Mouse (Mus musculus) liver, adult (tissue): ENCODE results near the gene Bbs9.

Experiments used
- GATA4 ChIP-seq: IDR thresholded peaks from 2 replicates; pipeline ENCODE4 v1.6.1; 2014; ENCODE audit warnings: mild to moderate bottlenecking, low read length; ENCODE audit not compliant: insufficient replicate concordance

Bbs9 gene

DNA sequence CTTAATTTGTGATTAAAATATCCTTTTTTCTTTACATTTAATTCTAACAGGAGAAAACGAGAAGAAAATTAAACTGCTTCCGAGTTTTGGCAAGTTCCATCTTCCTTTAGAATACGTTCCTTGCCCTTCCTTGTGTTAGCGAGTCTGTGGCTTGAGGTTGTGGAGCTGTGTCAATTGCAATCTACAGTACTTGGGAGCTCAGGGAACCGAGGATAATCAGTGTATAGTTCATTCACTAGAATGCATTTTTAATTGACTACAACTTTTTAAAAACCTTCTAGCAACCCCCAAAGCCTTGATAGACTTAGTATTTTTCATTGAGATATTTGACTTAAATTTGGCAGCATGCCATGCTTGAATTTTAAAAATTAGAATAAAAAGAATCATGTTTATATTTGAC lies 68.0 kb downstream of the Bbs9 start:
- no peak for TF ChIP-seq GATA4

DNA sequence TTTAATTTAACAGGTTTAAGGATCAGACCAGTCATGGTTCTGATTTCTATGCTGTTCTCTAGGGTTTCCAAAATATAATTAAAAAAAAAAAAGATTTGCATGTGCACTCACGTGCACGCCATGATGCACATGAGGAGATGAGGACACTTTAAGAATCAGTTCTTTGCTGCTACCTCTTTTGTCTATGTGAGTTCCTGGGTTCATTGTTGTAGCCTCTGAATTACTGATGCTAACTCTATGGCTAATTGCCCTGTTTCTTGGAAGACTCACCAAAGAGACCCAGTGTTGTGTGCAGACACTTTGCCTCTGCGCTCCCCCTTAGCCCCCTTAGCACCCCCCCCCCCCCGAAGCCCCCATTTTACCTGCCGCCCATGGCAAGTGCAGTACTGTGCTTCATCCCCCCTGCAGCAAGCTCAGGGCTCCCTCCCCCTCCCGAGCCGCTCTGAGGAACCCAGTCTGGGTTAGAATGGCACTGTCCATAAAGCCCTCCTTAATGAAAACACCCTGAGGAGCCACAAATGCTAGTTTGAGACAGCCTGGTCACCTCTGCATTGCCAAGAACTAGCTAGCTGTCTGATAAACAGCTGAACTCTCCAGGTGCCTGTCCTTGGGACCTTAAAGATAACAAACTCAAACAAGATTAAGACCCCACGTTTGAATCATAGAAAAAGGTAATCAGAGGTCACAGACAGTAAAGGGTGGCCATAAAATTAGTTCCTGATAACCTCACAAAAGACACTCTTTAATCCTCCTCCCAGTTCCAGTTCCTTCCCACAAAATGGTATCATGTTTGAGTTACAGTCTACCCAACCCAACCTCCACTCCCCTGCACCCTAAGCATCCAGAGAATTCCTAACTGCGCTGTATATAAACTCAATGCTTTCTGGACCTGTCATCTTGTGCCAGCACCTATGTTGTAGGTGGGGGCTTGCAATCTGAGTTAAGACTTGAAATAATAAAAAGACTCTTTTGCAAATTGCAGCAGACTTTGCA lies 69.1 kb downstream of the Bbs9 start:
- TF ChIP-seq GATA4 = no peak

DNA sequence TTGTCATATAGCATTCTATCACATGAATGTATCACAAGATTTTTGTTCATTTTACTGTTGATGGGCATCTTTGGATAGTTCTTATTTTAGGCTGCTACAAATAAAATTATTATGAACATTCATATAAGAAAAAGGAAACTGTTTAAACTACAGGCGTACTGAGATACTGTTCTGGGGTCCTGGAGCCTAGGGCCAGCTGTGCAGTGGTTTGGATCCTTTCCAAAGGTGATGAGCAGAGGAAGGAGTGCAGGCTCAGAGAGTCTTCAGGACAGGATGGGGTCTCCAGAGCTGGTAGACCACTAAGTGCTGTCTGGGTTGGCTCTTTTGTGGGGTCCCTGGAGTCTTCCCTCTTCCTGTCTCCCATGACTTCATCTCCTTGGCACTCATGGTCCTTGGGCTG lies 75.8 kb downstream of the Bbs9 start:
- TF ChIP-seq GATA4 = no peak

DNA sequence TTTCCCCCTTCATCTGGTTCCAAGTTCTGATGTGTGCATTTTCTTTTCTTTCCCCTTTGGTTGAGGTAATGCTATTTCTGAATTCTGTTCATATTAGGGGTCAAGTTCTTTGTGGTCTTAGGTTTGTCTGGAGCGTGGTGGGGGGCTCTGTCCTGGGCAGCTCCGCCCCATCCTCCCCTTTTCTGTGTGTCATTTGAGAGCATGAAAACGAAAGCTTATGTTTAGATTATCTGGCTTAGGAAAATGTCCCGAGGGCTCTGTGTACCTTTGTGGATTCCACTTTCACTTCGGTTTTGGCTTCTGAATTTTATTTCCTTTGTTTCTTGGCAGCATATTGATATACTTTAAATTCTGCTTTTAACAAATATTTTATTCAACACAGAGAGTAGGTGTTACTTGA lies 80.6 kb downstream of the Bbs9 start:
- TF ChIP-seq GATA4 = no peak

DNA sequence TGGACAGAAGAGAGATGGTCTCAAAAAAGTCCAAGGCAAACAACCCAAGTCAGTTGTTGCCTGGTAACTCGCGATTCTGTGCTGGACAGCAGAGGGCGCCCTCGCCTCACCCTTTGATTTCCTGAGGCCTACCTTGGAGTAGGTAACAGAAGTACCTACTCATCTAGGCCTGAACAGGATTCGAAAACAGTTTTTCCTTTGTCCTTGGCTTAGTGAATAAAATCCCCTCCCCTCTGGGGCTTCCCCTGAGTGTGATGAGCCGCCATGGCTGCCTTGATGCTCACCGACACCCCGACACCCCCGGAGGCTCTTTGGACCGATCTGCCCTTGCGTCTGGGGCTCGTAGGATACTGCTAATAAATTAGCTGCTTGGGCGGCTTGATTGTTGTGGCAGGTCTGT lies 82.0 kb downstream of the Bbs9 start:
- no peak for TF ChIP-seq GATA4

DNA sequence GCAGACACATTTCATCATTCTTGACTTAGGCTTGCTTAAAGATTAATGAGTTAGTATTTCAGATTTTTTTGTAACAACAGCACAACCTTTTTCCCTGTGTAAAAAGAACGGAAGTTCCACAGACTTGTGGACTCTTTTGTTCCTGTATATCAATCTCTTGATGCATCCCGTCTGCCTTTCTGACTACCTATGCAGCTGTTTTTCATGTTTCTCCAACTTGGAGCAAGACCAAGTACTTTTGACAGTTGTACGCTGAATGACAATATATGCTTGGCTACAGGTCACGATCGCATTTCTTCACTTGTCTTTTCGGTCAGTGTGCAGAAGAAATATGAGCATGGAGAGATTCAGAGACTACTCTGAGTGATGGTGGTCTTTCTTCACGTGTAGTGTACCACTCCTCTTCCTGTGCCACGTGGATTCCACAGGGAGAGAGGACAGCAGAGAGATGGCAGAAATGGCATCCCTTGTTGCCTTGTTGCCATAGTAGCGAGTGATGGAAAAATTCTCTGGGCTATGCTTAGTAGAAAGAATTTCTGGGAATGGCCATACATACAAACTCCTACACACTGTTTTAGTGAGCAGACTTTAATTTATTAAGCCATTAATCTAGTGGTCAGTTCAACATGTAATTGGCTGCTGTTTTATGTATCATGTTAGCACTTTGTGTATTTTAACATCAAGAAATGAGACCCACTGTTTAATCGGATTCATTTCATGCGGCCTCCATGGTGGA lies 88.3 kb downstream of the Bbs9 start:
- TF ChIP-seq GATA4 = no peak

DNA sequence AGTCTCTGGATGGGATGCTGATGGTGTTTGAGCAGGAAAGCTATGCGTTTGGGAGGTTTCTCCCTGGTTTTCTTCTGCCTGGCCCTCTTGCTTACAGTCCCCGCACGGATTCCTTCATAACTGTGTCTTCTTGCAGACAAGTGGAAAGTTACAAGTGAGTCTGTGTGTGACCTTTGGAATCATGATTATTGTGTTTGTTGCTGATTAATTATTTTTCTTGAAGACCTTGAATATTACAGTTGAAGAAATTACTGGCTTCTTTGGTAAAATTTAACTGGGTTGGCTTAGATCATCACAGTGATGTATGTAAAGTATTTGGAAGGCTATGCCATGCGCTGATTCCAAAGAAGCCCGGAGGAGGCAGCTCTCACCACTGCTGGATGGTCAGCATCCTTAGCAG lies 92.2 kb downstream of the Bbs9 start:
- TF ChIP-seq GATA4 = no peak

DNA sequence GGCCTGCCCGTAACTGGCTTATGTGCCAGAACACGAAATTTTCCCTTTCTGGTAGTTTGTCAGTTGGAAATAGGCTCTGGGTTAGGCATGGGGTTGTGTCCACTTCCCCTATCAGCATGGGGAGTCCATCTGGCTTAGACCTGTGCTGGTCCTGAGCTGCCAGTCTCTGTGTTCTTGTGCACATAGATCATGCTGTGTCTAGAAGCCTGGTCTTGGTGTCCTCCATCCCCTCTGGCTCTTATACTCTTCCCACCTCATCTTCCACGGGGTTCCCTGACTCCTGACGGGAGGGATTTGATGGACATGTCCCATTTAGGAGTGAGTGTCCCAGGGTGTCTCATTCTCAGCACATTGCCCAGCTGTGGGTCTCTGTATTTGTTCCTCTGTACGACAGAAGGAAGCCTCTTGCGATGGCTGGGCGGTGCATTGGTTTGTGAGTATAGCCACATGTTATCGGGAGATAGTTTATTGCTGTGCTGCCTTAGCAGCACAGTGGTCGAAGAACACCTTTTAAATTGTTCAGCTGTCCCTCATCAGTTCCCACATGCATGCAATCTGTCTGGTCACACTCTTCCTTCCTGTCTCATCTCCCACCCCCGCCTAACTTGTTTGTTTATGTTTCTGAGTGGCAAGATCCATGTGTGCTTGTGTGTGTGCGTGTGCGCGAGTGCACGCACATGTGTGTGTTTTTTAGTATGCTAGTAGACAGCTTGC lies 101.1 kb downstream of the Bbs9 start:
- TF ChIP-seq GATA4 = no peak

DNA sequence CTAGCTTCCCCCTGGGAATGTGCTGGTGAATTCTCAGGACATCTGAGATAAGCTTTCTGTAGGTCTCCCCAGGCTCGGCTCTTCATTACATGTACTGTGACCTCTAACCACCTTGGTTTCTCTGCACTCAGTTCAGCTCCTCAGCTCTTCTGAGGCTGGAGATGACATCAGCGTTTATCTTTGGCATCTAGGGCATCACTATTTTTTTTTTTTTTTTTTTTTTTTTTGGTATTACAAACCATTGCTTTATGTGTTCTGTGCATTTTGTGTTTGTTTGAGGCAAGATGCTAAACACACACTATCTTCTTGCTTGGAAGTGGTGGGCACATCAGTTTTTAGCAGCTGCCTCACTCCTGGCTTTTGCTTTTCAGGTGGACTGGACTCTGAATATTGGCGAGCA lies 102.8 kb downstream of the Bbs9 start:
- no peak for TF ChIP-seq GATA4

DNA sequence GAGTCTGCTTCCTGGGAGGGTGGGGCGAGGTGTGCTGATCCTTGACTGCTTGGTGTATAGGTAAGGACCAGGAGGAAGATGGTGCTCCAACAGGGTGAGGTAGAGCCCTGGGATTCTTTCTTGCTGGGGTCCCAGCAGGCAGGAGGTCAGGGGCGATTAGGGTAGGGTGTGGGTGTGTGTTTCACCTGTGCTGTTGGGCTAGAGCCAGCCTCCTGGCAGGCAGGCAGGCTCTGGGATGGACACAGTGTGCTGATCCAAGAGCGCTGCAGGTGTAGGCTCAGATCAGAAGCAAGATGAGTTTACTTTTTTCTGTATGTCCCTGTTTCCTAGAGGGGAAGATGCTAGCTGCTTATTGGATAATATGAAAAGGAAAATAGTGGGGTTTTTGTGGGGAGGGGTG lies 108.7 kb downstream of the Bbs9 start:
- no peak for TF ChIP-seq GATA4

DNA sequence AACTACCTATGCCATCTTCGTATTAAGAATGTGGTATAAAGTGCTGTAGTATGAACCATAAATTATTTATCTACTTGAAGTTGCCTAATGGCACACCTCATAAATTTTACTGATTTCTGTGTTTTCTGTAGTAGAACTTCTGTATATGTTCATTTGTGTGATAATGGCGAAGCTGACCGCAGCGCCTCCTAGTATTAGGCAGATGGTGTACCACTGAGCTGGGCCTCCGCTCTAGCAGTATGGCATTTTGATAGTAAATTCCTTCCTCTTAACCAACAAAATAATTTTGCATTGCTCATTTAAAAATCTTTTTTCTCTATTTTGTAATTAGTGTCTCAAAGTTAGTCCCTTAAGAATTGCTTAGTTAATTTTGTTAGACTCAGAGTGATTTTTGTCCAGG lies 117.5 kb downstream of the Bbs9 start:
- no peak for TF ChIP-seq GATA4

DNA sequence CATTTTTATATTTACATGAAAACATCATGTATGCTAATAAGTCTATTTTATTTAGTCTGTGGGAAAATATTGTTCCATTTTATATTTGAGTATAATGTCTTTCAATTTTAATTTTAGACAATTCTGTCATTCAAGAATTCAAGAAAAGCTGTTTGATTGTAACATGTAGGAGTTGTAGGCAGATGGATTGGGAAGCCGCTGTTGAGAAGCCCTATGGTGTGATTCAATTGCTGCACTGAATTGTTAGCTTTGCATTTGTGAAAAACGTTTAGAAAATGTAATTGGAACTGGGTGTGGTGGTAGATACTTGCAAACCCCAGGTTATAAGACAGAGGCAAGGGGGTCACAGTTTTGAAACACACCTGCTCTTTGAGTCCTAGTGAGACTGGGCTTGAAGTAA lies 121.1 kb downstream of the Bbs9 start:
- TF ChIP-seq GATA4 = no peak

DNA sequence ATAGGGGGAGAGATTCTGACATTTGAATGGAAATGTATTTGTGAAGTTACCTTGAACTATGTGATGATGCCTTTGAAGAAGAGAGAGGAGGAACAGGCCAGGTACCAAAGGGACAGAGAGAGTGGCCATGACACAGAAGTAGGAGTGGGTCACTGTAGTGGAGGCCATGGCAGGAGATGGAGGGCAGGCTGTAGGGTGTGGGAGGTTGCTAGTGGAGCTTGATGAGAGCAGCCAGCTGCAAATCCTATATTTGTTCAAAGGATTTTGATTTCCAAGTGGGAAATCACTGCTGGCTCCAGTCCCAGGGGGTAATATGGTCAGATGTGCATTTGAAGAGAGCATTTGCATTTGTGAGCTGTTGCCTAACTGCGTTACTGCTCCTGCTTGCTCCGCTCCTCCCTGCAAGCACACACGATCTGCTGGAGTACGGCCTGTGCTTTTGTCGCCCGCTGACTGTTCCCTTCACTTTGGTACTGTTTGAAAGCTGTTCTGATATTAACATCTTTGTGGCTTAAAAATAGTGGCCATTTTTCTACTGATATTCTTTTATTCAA lies 137.8 kb downstream of the Bbs9 start:
- TF ChIP-seq GATA4 = no peak

DNA sequence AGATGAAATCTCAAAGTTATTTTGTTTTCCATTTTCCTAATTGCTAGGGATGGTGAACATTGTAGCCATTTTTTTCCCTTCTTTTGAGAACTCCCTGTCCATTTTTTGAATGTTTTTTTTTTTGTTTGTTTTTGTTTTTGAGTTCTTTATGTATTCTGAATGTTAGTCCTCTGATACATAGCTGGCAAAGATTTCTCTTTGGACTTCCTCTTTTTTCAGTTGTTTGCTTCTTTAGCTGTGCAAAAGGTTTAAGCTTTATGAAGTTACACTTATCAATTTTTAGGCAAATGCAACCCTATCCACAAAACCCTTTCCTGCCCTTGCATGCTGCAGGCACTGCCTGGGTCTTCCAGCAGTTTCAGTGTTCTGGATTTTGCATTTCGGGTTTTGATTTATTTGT lies 143.7 kb downstream of the Bbs9 start:
- TF ChIP-seq GATA4 = no peak

DNA sequence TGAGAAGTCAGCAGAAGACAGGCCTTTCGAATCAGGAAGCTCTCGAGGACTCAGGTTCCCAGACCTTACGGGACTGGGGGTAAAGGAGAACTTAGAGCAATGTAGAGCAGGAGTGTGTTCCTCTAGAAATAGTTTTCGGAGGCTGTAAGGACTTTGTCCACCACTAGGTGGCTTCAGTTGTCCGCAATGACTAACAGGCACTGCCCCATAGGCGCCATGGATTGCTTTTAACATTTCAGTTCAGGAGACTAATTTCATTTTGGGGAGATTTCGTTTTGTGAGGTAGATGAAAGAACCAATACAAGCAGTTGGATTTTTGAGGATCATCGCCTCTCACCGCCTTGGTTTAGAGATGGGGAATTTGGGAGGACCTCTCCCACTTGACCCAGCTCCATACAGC lies 149.5 kb downstream of the Bbs9 start:
- TF ChIP-seq GATA4 = no peak
